Mouse (Mus musculus) liver, postnatal 0 days (tissue): ENCODE measurements around the gene Fa2h.

Experiments
- CTCF ChIP-seq: sonication (generic); IDR thresholded peaks from 2 replicates; pipeline ENCODE4 v1.5.1; 2016; ENCODE audit warnings: antibody characterized with exemption, low read depth
- EP300 ChIP-seq: IDR thresholded peaks from 2 replicates; pipeline ENCODE4 v1.6.1; 2016; ENCODE audit warnings: antibody characterized with exemption, low read depth, mild to moderate bottlenecking

- no peak for TF ChIP-seq EP300
- TF ChIP-seq CTCF: no peak
These were observed 55.7 kb downstream of the Fa2h start, which contains the start of gene Mlkl for GRCm38 (mm10) chr8:111337890-111338347.
